Mouse (Mus musculus): ENCODE measurements around the gene Galk1.

GRCm38 (mm10) chr11:116005701-116006419, 6.7 kb downstream of the Galk1 start:
- TF ChIP-seq POLR2A (IDR thresholded peaks at IDR 0.05; ENCODE audit: insufficient read depth, low read depth, low read length) = no peak
- TF ChIP-seq CTCF (IDR thresholded peaks at IDR 0.05) = no peak
- no peak for TF ChIP-seq EP300 (IDR thresholded peaks at IDR 0.05; ENCODE audit: insufficient read depth, low read depth, low read length)
